Mouse (Mus musculus) hematopoietic multipotent progenitor cell, adult 10-12 weeks (in vitro differentiated cells): Measurements from ENCODE around the gene Treml2. TPM values are rescaled to one million over a fixed set of nuclear protein-coding genes. Genes with fewer than 3 reads are reported as not detected.

Source experiments
- polyA plus RNA-seq: library from polyadenylated mRNA; stranded (reverse); fragments of >175 nt; gene quantifications from 2 replicates; pipeline ENCODE4 v1.2.3, GENCODE M21; 2012; ENCODE audit warnings: low replicate concordance

Gene Treml2
- polyA plus RNA-seq, result 16.1 and 25.4 TPM in 2 replicates

DNA sequence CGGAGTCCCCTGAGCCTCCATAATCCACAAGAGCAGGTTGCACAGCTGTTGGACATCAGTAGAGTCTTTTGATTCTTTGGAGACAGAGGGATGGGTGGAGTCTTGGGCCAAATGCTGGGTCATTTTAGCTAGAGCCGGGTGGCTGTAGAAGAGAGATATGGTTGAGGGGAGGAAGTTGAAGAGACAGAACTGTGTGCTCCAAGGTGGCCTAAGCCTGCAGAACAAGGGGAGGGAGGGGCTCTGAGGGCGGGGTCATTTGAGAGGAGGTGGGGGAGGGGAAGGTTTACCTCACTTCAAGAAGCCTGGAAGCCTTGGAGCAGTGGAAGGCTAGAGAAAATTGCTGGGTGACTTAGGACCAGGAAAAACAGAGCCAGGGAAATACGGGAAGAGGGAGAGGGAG is at the start of gene Treml2:
TSS of gene Treml2 (plus strand) at position 296 of the 400 bp plus-strand sequence.

DNA sequence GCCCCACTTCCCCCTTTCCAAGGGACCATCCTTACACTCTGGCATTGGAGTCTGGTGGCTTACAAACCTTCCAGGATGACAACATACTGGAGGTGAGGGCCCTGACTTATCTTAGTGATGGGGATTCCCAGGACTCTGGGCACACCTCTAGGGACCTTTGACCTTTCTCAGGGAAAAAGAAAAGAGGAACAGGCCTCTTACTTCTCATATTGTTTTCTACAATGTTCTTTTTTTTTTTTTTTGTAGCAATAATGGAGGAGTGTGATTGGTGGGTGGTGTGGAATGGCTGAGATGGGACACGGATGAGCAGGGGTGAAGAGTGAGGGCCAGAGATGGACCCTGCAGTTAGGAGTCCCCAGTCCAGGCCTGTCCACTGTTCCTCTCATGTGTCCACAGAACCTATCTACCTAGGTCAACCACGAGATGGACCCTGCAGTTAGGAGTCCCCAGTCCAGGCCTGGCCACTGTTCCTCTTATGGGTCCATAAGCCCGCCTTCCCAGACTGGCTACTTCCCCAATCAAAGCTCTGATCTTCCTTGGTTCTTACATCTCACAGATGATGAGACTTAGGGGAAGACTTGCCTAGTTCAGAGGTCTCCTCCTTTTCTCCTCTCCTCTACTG is 35.4 kb upstream of the Treml2 start, which contains the start of gene Treml4:
TSS of gene Treml4 (plus strand) at position 555 of the 622 bp plus-strand sequence.

GRCm38 (mm10) chr17:48315905-48316579 is 16.7 kb downstream of the Treml2 start, which contains the start of gene B430306N03Rik:
TSS of gene B430306N03Rik (plus strand) at chr17:48316141.

DNA sequence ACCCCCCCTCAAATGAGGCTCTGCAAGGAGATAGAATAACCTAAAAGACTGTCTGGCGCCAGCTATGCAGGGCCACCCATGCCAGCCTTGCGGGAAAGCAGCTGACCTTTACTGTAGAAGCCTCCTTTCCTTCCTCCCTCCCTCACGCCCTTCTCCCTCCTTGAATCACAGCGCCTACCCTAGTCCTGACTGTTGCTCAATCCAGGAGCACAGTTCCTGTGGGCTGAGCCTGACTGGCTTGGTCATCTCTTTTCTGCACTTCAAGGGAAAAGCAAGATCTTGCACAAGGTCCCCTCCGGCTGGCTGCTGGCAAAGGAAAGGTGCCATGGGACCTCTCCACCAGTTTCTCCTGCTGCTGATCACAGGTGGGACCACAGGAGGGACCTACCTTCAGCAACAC is 46.9 kb downstream of the Treml2 start, which contains the start of gene Trem2:
TSS of gene Trem2 (plus strand) at position 171 of the 400 bp plus-strand sequence.

GRCm38 (mm10) chr17:48359616-48360015 is 60.3 kb downstream of the Treml2 start, which contains the start of gene Treml1:
TSS of gene Treml1 (plus strand) at chr17:48359916.

Other genes starting within 250 kb of the Treml2 start
- gene 1700067P10Rik, start 210.2 kb upstream of the Treml2 start, polyA plus RNA-seq, result not detected in 2 replicates
- gene 9830107B12Rik, start 153.2 kb upstream of the Treml2 start, polyA plus RNA-seq, result 0.03 and 0.31 TPM in 2 replicates
- gene A530064D06Rik, start 132.2 kb upstream of the Treml2 start, polyA plus RNA-seq, result 0.54 and 0.85 TPM in 2 replicates
- 0.43 and 1.0 TPM in 2 replicates for gene Trem1, start 66.7 kb upstream of the Treml2 start, polyA plus RNA-seq
- gene Trem3, start 51.7 kb upstream of the Treml2 start, polyA plus RNA-seq, result 0.75 and 1.8 TPM in 2 replicates
- 14.8 and 17.4 TPM in 2 replicates for gene Treml4, start 35.2 kb upstream of the Treml2 start, polyA plus RNA-seq
- gene B430306N03Rik, start 16.6 kb downstream of the Treml2 start, polyA plus RNA-seq, result 4.7 and 8.4 TPM in 2 replicates
- gene Trem2, start 46.9 kb downstream of the Treml2 start, polyA plus RNA-seq, result 1.2 and 3.8 TPM in 2 replicates
- gene Treml1, start 60.4 kb downstream of the Treml2 start, polyA plus RNA-seq, result 1.1 and 1.6 TPM in 2 replicates
- gene Nfya, start 110.4 kb downstream of the Treml2 start, polyA plus RNA-seq, result 28.7 and 34.9 TPM in 2 replicates
- gene Oard1, start 110.5 kb downstream of the Treml2 start, polyA plus RNA-seq, result 1.1 and 6.0 TPM in 2 replicates
- gene Apobec2, start 133.4 kb downstream of the Treml2 start, polyA plus RNA-seq, result 0.60 TPM in 1 of 2 replicates, not detected in the other
- gene Tspo2, start 152.0 kb downstream of the Treml2 start, polyA plus RNA-seq, result 22.7 TPM in 1 of 2 replicates, not detected in the other
- 3.0 and 6.0 TPM in 2 replicates for gene Unc5cl, start 155.4 kb downstream of the Treml2 start, polyA plus RNA-seq